Mouse (Mus musculus) intestine, embryonic 16.5 days (tissue): ENCODE results near the gene Raph1. TPM values are rescaled to one million over a fixed set of nuclear protein-coding genes. Genes with fewer than 3 reads are reported as not detected.

Source experiments
- ATAC-seq: fragments of 200-750 bp; cut with Nextera tagmentation; 2 replicates; pipeline ENCODE4 v1.8.0; 2017; ENCODE audit warnings: moderate TSS enrichment, moderate library complexity
- H3K27ac ChIP-seq: fragments of 300-500 bp; sonication (generic); 2 replicates; pipeline ENCODE4 v1.5.1; 2014; ENCODE audit warnings: mild to moderate bottlenecking, low read length
- H3K27me3 ChIP-seq: fragments of 300-500 bp; sonication (generic); replicated peaks from 2 replicates; pipeline ENCODE4 v1.6.1; 2014; ENCODE audit warnings: low read length, control low read depth, mixed read lengths; ENCODE audit not compliant: control insufficient read depth, insufficient read depth
- H3K36me3 ChIP-seq: fragments of 300-500 bp; sonication (generic); 2 replicates; pipeline ENCODE4 v1.6.1; 2014; ENCODE audit warnings: low read length, control low read depth; ENCODE audit not compliant: control insufficient read depth, insufficient read depth
- H3K4me1 ChIP-seq: fragments of 300-500 bp; sonication (generic); 2 replicates; pipeline ENCODE4 v1.6.1; 2014; ENCODE audit warnings: low read length, control low read depth, mixed read lengths; ENCODE audit not compliant: control insufficient read depth, insufficient read depth
- H3K4me2 ChIP-seq: fragments of 300-500 bp; sonication (generic); 2 replicates; pipeline ENCODE4 v1.6.1; 2014; ENCODE audit warnings: low read depth, low read length, control low read depth
- H3K4me3 ChIP-seq: fragments of 300-500 bp; sonication (generic); 2 replicates; pipeline ENCODE4 v1.5.1; 2014; ENCODE audit warnings: mild to moderate bottlenecking, low read length
- H3K9ac ChIP-seq: fragments of 300-500 bp; sonication (generic); 2 replicates; pipeline ENCODE4 v1.6.1; 2014; ENCODE audit warnings: low read depth, low read length
- H3K9me3 ChIP-seq: fragments of 300-500 bp; sonication (generic); 2 replicates; pipeline ENCODE4 v1.6.1; 2016; ENCODE audit warnings: low read length, control low read depth; ENCODE audit not compliant: control insufficient read depth
- WGBS: fragments of 180-500 bp; shearing (Covaris S2); extraction: QIAGEN DNeasy Blood & Tissue Kit; methylation state at CpG from one replicate; pipeline ENCODE4 v1.1.7; 2014; 5-methylcytosine and 5-hydroxymethylcytosine counted together
- polyA plus RNA-seq: library from polyadenylated mRNA; unstranded; fragments of >200 nt; fragmentation: Nextera tagmentation; extraction: Ambion mirVana; gene quantifications from 2 replicates; pipeline ENCODE4 v1.2.1, GENCODE M21; 2015

The Raph1 gene
- polyA plus RNA-seq, 1 experiment from 2014 or later: 20.2 TPM

DNA sequence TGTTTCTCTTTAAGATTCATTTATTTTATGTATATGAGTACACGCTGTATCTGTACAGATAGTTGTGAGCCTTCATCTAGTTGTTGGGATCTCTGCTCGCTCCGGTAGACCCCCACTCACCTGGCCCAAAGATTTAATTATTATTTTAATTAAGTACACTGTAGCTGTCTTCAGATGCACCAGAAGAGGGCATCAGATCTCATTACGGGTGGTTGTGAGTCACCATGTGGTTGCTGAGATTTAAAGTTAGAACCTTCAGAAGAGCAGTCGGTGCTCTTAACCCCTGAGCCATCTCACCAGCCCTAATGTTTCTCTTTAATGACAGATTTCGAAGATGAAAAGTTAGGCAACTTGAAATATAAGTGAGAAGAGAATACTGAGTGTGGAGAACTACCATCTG, 36.8 kb downstream of the Raph1 start:
- ATAC-seq: no peak
- Histone ChIP-seq H3K4me1 (no peaks in the 10 kb centered on the region), H3K36me3 (peaks cover 12% of the 10 kb centered on the region; the same call in 1 of the 2 replicates), H3K4me2 (no peak overlapping the region), H3K9ac (no peak overlapping the region), H3K4me3 (no peak overlapping the region), H3K27me3 (no peaks in the 10 kb centered on the region), H3K27ac (no peak overlapping the region), H3K9me3 (no peaks in the 10 kb centered on the region)
- 86% methylated on average over 6 of the region's 6 CpGs for WGBS

- Histone ChIP-seq H3K4me1 (no peaks in the 10 kb centered on the region), H3K4me3 (no peak overlapping the region), H3K27ac (no peak overlapping the region), H3K27me3 (no peaks in the 10 kb centered on the region), H3K36me3 (0 out of 2 replicates have a peak, but pooled peaks cover 2% of the 10 kb centered on the region), H3K9ac (no peak overlapping the region), H3K4me2 (no peak overlapping the region), H3K9me3 (no peaks in the 10 kb centered on the region)
- 45% methylated on average over 2 of the region's 2 CpGs for WGBS
- ATAC-seq: no peak
Measured at GRCm38 (mm10) chr1:60510584-60510983, 56.3 kb downstream of the Raph1 start.

GRCm38 (mm10) chr1:60503456-60503855, 63.4 kb downstream of the Raph1 start:
- no peak overlapping the region for H3K9ac ChIP-seq
- peaks cover 2% of the 10 kb centered on the region; the same call in 1 of the 2 replicates for H3K36me3 ChIP-seq
- H3K9me3 ChIP-seq: no peaks in the 10 kb centered on the region
- 71% methylated on average over 5 of the region's 5 CpGs for WGBS
- ATAC-seq: no peak
- H3K4me2 ChIP-seq: no peak overlapping the region
- no peak overlapping the region for H3K4me3 ChIP-seq
- no peaks in the 10 kb centered on the region for H3K4me1 ChIP-seq
- H3K27me3 ChIP-seq: no peaks in the 10 kb centered on the region
- H3K27ac ChIP-seq: no peak overlapping the region

DNA sequence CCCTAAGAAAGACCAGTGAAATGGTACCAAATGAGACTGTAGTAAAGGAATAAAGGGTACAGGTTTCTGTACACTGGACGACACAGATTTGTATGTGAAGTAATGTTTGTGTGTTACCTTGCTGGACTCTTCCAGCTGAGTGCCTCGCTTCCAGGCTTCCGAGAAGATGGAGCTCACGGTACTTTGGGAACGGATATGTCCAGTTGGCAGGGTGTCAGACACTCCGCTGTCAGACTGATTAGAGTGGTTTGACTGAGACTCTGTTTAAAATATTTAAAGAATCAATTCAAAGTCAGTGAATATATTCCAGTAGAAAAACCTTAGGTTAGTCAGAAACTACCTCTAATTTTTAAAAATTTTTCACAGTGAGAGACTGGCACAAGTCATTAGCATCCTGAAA, 73.5 kb downstream of the Raph1 start:
- no peak overlapping the region for H3K4me2 ChIP-seq
- no peaks in the 10 kb centered on the region for H3K9me3 ChIP-seq
- no peak for ATAC-seq
- H3K36me3 ChIP-seq: peaks cover 5% of the 10 kb centered on the region; the same call in 1 of the 2 replicates
- H3K4me1 ChIP-seq: 0 out of 2 replicates have a peak, but pooled peaks cover 3% of the 10 kb centered on the region
- H3K27me3 ChIP-seq: no peaks in the 10 kb centered on the region
- no peak overlapping the region for H3K9ac ChIP-seq
- H3K4me3 ChIP-seq: no peak overlapping the region
- whole genome bisulfite sequencing: 88% methylated on average over 6 of the region's 6 CpGs
- H3K27ac ChIP-seq: no peak overlapping the region

GRCm38 (mm10) chr1:60492404-60492803, 74.5 kb downstream of the Raph1 start:
- Histone ChIP-seq H3K36me3 (peaks cover 5% of the 10 kb centered on the region; the same call in 1 of the 2 replicates), H3K27me3 (no peaks in the 10 kb centered on the region), H3K4me2 (no peak overlapping the region), H3K9ac (no peak overlapping the region), H3K9me3 (no peaks in the 10 kb centered on the region), H3K4me1 (0 out of 2 replicates have a peak, but pooled peaks cover 3% of the 10 kb centered on the region), H3K4me3 (no peak overlapping the region), H3K27ac (no peak overlapping the region)
- peak; percentile 62 for ATAC-seq
- WGBS: 51% methylated on average over 5 of the region's 5 CpGs

- no peak overlapping the region for H3K4me2 ChIP-seq
- no peak for ATAC-seq
- H3K9me3 ChIP-seq: no peaks in the 10 kb centered on the region
- H3K36me3 ChIP-seq: peaks cover 2% of the 10 kb centered on the region; the same call in 1 of the 2 replicates
- no peak overlapping the region for H3K4me3 ChIP-seq
- no peak overlapping the region for H3K27ac ChIP-seq
- H3K27me3 ChIP-seq: no peaks in the 10 kb centered on the region
- no peak overlapping the region for H3K9ac ChIP-seq
- 91% methylated on average over 4 of the region's 4 CpGs for WGBS
- 0 out of 2 replicates have a peak, but pooled peaks cover 3% of the 10 kb centered on the region for H3K4me1 ChIP-seq
Measured at GRCm38 (mm10) chr1:60490510-60490909, 76.4 kb downstream of the Raph1 start.

GRCm38 (mm10) chr1:60489660-60490059, 77.2 kb downstream of the Raph1 start:
- H3K27me3 ChIP-seq: no peaks in the 10 kb centered on the region
- no peak overlapping the region for H3K27ac ChIP-seq
- no peak overlapping the region for H3K4me3 ChIP-seq
- no peak overlapping the region for H3K9ac ChIP-seq
- no peak overlapping the region for H3K4me2 ChIP-seq
- H3K4me1 ChIP-seq: 0 out of 2 replicates have a peak, but pooled peaks cover 3% of the 10 kb centered on the region
- H3K36me3 ChIP-seq: peaks cover 2% of the 10 kb centered on the region; the same call in 1 of the 2 replicates
- WGBS: 97% methylated on average over 2 of the region's 2 CpGs
- no peak for ATAC-seq
- no peaks in the 10 kb centered on the region for H3K9me3 ChIP-seq

DNA sequence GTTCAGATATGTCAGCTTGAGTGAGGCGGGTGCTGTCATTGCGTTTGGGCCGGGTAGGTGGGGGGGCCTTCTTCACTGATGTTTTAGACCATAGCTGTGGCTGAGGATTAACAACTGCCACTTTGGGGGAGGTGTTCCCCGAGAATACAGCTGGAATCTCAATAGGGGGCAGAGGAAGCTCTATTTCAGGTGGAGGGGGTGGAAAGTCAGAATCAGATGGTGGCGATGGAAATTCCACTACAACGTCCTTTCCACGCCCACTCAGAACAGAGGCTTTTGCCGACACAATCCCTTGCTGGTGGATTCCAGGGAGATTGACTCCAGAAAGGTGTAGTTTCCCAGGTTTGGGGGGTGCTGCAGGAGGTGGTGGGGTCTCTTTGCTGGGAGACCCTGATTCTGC, 78.3 kb downstream of the Raph1 start:
- Histone ChIP-seq H3K4me2 (no peak overlapping the region), H3K4me3 (no peak overlapping the region), H3K4me1 (0 out of 2 replicates have a peak, but pooled peaks cover 3% of the 10 kb centered on the region), H3K9ac (no peak overlapping the region), H3K27me3 (no peaks in the 10 kb centered on the region), H3K27ac (no peak overlapping the region), H3K36me3 (peaks cover 2% of the 10 kb centered on the region; the same call in 1 of the 2 replicates), H3K9me3 (no peaks in the 10 kb centered on the region)
- no peak for ATAC-seq
- 92% methylated on average over 8 of the region's 8 CpGs for whole genome bisulfite sequencing

- Histone ChIP-seq H3K27me3 (no peaks in the 10 kb centered on the region), H3K4me3 (no peak overlapping the region), H3K9me3 (no peaks in the 10 kb centered on the region), H3K4me2 (no peak overlapping the region), H3K27ac (no peak overlapping the region), H3K9ac (no peak overlapping the region), H3K4me1 (no peaks in the 10 kb centered on the region), H3K36me3 (no peaks in the 10 kb centered on the region)
- 82% methylated on average over 3 of the region's 3 CpGs for WGBS
- no peak for ATAC-seq
Measured at GRCm38 (mm10) chr1:60485649-60486048, 81.3 kb downstream of the Raph1 start.

GRCm38 (mm10) chr1:60482881-60483280, 84.0 kb downstream of the Raph1 start:
- no peak overlapping the region for H3K9ac ChIP-seq
- no peaks in the 10 kb centered on the region for H3K9me3 ChIP-seq
- H3K4me3 ChIP-seq: no peak overlapping the region
- H3K4me2 ChIP-seq: no peak overlapping the region
- no peaks in the 10 kb centered on the region for H3K4me1 ChIP-seq
- no peaks in the 10 kb centered on the region for H3K36me3 ChIP-seq
- no peak for ATAC-seq
- H3K27me3 ChIP-seq: no peaks in the 10 kb centered on the region
- WGBS: 86% methylated on average over 1 of the region's 1 CpGs
- H3K27ac ChIP-seq: no peak overlapping the region
